Mouse (Mus musculus) heart, postnatal 0 days (tissue): ENCODE measurements around the gene Hist2h4. TPM values are rescaled to one million over a fixed set of nuclear protein-coding genes. Genes with fewer than 3 reads are reported as not detected.
A peak's percentile ranks its signal among the peaks of the same experiment; 100 is the strongest.
"Not testable (repeated sequence)": the region's sequence is repeated elsewhere in the genome, so short reads cannot be mapped to it uniquely, and the experiment has no call there.

Experiments
- ATAC-seq: fragments of 200-750 bp; cut with Nextera tagmentation; 2 replicates; pipeline ENCODE4 v1.8.0; 2017; ENCODE audit warnings: low read depth, moderate number of reproducible peaks, moderate library complexity; ENCODE audit not compliant: insufficient read depth
- DNase-seq: peaks from one replicate; pipeline ENCODE4 v3.0.0-alpha.2; 2016; ENCODE audit warnings: low spot score
- H3K27ac ChIP-seq: fragments of 300-500 bp; sonication (generic); 2 replicates; pipeline ENCODE4 v1.5.1; 2014; ENCODE audit warnings: low read depth, mild to moderate bottlenecking
- H3K27me3 ChIP-seq: fragments of 300-500 bp; sonication (generic); 2 replicates; pipeline ENCODE4 v1.6.1; 2014; ENCODE audit warnings: low read length, mixed read lengths; ENCODE audit not compliant: control insufficient read depth, insufficient read depth
- H3K36me3 ChIP-seq: fragments of 300-500 bp; sonication (generic); replicated peaks from 2 replicates; pipeline ENCODE4 v1.6.1; 2014; ENCODE audit warnings: low read length, mixed read lengths; ENCODE audit not compliant: control insufficient read depth, insufficient read depth
- H3K4me1 ChIP-seq: fragments of 300-500 bp; sonication (generic); 2 replicates; pipeline ENCODE4 v1.6.1; 2014; ENCODE audit warnings: antibody characterized with exemption; ENCODE audit not compliant: control insufficient read depth, insufficient read depth
- H3K4me2 ChIP-seq: fragments of 300-500 bp; sonication (generic); 2 replicates; pipeline ENCODE4 v1.6.1; 2014; ENCODE audit warnings: low read depth, mild to moderate bottlenecking, low read length, moderate library complexity
- H3K4me3 ChIP-seq: fragments of 300-500 bp; sonication (generic); 2 replicates; pipeline ENCODE4 v1.5.1; 2014; ENCODE audit warnings: low read depth, low read length
- H3K9ac ChIP-seq: fragments of 300-500 bp; sonication (generic); replicated peaks from 2 replicates; pipeline ENCODE4 v1.6.1; 2014; ENCODE audit warnings: low read depth, low read length, mixed read lengths
- H3K9me3 ChIP-seq: fragments of 300-500 bp; sonication (generic); replicated peaks from 2 replicates; pipeline ENCODE4 v1.6.1; 2016; ENCODE audit warnings: low read length; ENCODE audit not compliant: control insufficient read depth
- CTCF ChIP-seq: IDR thresholded peaks from 2 replicates; pipeline ENCODE4 v1.5.1; 2016; ENCODE audit warnings: antibody characterized with exemption, control low read depth, low read depth
- EP300 ChIP-seq: IDR thresholded peaks from 2 replicates; pipeline ENCODE4 v1.6.1; 2016; ENCODE audit warnings: antibody characterized with exemption, low read depth
- WGBS: fragments of 180-500 bp; shearing (Covaris S2); extraction: QIAGEN DNeasy Blood & Tissue Kit; methylation state at CpG from one replicate; pipeline ENCODE4 v1.1.7; 2014; 5-methylcytosine and 5-hydroxymethylcytosine counted together
- polyA plus RNA-seq: library from polyadenylated mRNA; unstranded; fragments of >200 nt; fragmentation: Nextera tagmentation; extraction: Ambion mirVana; gene quantifications from 2 replicates; pipeline ENCODE4 v1.2.1, GENCODE M21; 2015
- total RNA-seq: library from RNA; depleted of rRNA; stranded (reverse); fragments of >200 nt; gene quantifications from 2 replicates; pipeline ENCODE4 v1.2.3, GENCODE M21; 2014; ENCODE audit warnings: low replicate concordance

Hist2h4 gene
- total and polyA plus RNA-seq, 2 experiments from 2014 or later: 5.9 to 135 TPM

DNA sequence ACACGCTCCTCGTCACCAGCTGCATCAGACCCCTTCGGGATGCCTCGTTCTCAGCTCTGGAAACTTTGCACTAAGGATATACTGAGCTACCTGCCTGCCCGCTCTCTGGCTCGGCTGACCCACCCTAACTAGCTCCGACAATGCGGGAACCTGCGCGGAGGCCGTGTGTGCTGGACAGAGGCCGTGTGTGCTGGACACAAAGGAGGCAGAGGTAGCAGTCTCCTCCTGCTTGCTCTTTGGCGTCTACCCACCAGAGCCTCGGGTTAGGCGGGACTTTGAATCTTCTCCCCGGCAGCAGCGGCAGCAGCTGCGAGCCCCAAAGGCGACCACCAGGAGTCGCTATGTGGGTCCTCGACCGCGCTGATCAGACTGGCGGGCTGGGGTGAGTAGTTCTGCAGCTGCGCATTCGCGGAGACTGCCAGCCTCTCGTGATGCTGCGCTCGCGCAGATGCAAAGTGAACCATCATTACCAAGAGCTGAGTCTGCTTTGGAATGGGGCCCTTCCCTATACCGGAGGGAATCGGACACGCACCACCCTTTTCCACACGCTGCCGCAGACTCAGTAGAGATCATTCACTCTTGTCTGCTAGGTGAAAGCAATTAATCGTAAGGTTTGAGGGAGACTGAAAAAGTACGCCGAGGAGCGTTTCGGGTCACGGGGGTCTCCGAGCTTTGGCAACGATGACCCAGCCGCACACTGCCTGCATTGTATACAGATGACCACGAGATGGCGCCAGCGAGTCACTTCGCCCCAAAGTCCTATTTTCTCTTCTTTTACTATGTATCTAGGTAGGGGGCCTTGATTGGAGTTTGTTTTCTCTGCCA lies 14.9 kb upstream of the Hist2h4 start:
- H3K36me3 ChIP-seq: no peaks in the 10 kb centered on the region
- DNase-seq (peak; percentile 85), ATAC-seq (peak; percentile 91)
- peak overlapping the region; percentile 72; the same call in 1 of the 2 replicates for H3K27ac ChIP-seq
- WGBS: under 1% methylated on average over 49 of the region's 49 CpGs
- H3K4me2 ChIP-seq: peak overlapping the region; percentile 75
- TF ChIP-seq EP300: no peak
- TF ChIP-seq CTCF: peak; percentile 76
- H3K4me3 ChIP-seq: peak overlapping the region; percentile 52
- H3K9me3 ChIP-seq: no peaks in the 10 kb centered on the region
- H3K9ac ChIP-seq: peak overlapping the region; percentile 39; the same call in 1 of the 2 replicates
- H3K4me1 ChIP-seq: no peaks in the 10 kb centered on the region
- 0 out of 2 replicates have a peak, but pooled peaks cover under 1% of the 10 kb centered on the region for H3K27me3 ChIP-seq

DNA sequence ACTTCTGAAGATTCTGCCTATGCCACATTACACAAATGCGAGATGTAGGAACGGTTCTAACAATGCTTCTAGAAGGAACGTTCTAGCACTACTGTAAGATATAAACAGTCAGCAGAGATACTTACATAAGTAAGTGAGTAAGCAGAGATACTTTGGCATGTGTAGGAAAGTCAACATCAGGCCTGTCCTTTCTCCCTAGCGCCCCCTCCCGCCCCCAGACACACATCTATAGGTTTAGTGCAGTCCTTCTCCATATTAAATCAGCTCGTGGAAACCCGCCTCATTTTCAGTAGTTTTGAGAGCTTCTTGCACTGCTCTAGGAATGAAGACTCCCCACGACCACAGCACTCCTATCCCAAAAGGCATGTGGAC lies 14.3 kb upstream of the Hist2h4 start:
- H3K9ac ChIP-seq: peak overlapping the region; percentile 39; the same call in 1 of the 2 replicates
- H3K27me3 ChIP-seq: no peaks in the 10 kb centered on the region
- 19% methylated on average over 8 of the region's 8 CpGs for whole genome bisulfite sequencing
- H3K4me1 ChIP-seq: no peaks in the 10 kb centered on the region
- ATAC-seq (peak; percentile 10; the same call in 1 of the 2 replicates), DNase-seq (no peak)
- H3K4me2 ChIP-seq: peak overlapping the region; percentile 75
- H3K27ac ChIP-seq: no peak overlapping the region
- H3K4me3 ChIP-seq: peak overlapping the region; percentile 52
- no peaks in the 10 kb centered on the region for H3K9me3 ChIP-seq
- TF ChIP-seq CTCF (0 out of 2 replicates have a peak, but pooled peaks have one; percentile 8), EP300 (no peak)
- no peaks in the 10 kb centered on the region for H3K36me3 ChIP-seq

DNA sequence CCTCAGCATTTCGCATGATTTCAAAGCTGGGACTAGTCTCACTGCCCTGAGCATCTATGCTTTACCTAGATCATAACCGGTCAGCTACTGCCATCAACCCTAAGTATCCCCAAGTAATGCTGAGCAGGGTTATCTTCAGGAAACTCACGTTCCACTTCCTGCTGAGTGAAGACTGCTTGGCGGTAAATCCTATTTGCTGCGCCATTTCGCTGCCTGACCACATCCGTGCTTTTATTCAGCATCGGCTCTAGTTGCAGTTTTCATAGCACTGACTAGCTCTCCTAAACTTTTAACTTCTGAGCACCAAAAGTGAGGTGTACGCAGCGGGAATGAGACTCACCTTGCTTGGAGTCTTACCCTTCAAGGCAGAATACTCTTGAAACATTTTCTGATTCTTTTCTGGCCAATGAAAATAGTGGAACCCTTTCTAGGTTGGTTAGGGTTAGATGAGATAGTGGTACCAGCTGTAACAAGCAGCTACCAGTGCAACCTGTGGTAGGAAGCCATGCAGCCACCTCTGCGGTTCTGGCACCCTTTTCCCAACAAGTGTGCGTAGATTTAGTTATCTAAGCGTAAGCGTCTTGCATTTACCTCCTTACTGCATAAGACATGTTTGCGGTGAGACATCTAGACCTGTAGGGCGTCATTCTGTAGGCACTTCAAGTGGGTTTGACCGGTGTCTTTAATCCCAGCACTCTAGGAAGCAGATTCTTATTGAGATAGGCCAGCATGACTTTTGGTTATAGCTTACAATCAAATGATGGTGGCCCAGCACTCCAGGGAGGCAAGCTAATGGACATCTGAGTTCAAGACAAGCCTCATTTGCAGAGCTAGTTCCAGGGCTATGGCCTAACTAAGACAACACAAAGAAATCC lies 10.7 kb upstream of the Hist2h4 start:
- Histone ChIP-seq H3K4me1 (no peaks in the 10 kb centered on the region), H3K27ac (no peak overlapping the region), H3K36me3 (no peaks in the 10 kb centered on the region), H3K4me3 (no peak overlapping the region), H3K9me3 (no peaks in the 10 kb centered on the region), H3K27me3 (no peaks in the 10 kb centered on the region), H3K4me2 (no peak overlapping the region), H3K9ac (no peak overlapping the region)
- 77% methylated on average over 17 of the region's 17 CpGs for WGBS
- ATAC-seq (no peak), DNase-seq (no peak)
- TF ChIP-seq EP300 (no peak), CTCF (no peak)

DNA sequence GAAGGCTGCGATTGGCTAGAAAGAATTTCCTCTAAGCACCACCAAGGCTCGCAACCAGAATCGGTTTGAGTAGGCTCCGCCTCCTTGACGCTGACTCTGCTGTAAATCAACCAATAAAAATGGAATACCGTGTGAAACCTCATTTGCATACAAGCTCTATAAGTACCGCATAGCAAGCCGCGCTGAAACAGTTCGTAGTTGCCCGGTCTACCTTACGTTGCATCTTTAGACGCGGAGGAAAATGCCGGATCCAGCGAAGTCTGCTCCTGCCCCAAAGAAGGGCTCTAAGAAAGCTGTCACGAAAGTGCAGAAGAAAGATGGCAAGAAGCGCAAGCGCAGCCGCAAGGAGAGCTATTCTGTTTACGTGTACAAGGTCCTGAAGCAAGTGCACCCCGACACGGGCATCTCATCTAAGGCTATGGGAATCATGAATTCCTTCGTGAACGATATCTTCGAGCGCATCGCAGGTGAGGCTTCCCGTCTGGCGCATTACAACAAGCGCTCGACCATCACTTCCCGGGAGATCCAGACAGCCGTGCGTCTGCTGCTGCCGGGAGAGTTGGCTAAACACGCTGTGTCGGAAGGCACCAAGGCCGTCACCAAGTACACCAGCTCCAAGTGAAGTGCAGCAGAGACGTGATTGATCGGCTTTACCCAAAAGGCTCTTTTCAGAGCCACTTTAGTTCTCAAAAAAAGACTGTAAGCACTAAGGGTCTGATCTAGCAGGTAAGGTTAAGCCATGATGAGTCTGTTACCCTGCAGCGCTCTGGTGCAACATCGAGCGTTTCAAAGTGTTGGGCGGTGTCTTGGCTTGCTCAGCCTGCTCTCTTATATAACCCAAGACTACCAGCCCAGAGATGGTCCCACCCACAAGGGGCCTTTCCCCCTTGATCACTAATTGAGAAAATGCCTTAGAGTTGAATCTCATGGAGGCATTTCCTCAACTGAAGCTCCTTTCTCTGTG lies 6.7 kb upstream of the Hist2h4 start, which contains the start of gene Hist2h2bb:
TSS of gene Hist2h2bb (plus strand) at position 242 of the 964 bp plus-strand sequence.
- no peaks in the 10 kb centered on the region for H3K27me3 ChIP-seq
- peak within 1 kb of the TSS; percentile 60 for H3K9ac ChIP-seq
- peak within 1 kb of the TSS; percentile 54 for H3K4me3 ChIP-seq
- H3K4me2 ChIP-seq: peak within 1 kb of the TSS; percentile 75
- DNase-seq (peak; percentile 98), ATAC-seq (peak; percentile 95)
- peak within 1 kb of the TSS; percentile 95 for H3K27ac ChIP-seq
- H3K4me1 ChIP-seq: peaks cover 8% of the 10 kb centered on the region; the same call in 1 of the 2 replicates
- H3K36me3 ChIP-seq: no peaks in the 10 kb centered on the region
- TF ChIP-seq EP300 (no peak), CTCF (no peak)
- H3K9me3 ChIP-seq: no peaks in the 10 kb centered on the region
- 2% methylated on average over 45 of the region's 45 CpGs for WGBS

DNA sequence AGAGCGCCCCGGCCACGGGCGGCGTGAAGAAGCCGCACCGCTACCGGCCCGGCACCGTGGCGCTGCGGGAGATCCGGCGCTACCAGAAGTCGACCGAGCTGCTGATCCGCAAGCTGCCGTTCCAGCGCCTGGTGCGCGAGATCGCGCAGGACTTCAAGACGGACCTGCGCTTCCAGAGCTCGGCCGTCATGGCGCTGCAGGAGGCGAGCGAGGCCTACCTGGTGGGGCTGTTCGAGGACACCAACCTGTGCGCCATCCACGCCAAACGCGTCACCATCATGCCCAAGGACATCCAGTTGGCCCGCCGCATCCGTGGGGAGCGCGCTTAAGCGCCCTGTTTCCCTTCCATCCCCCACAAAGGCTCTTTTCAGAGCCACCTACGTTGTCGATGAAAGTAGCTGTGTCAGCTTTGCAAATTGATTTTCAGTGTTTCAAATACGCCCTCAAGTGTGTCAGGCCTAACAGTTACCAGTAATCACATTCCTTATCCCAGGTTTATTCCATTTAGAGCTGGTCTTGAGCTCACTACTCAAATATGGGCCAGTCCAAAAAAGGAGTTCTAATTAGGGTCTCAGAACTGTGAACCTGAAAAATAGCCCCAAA lies 5.8 kb upstream of the Hist2h4 start:
- not testable (repeated sequence) for DNase-seq
- 2% methylated on average over 9 of the region's 44 CpGs for WGBS
- H3K9ac ChIP-seq: peak overlapping the region; percentile 60

More for the DNA sequence above, 5.8 kb upstream of the Hist2h4 start:
- not testable (repeated sequence) for H3K36me3 ChIP-seq, H3K27me3 ChIP-seq, H3K9me3 ChIP-seq
- ATAC-seq: peak; percentile 30
- Histone ChIP-seq H3K4me1 (peaks cover 17% of the 10 kb centered on the region; the same call in 1 of the 2 replicates), H3K27ac (peak overlapping the region; percentile 95), H3K4me2 (peak overlapping the region; percentile 75), H3K4me3 (peak overlapping the region; percentile 54)
